Mouse (Mus musculus) heart, embryonic 16.5 days (tissue): ENCODE measurements around the gene Emcn. TPM values are rescaled to one million over a fixed set of nuclear protein-coding genes. Genes with fewer than 3 reads are reported as not detected.
A peak's percentile ranks its signal among the peaks of the same experiment; 100 is the strongest.

Source experiments
- ATAC-seq: fragments of 200-750 bp; cut with Nextera tagmentation; replicated peaks from 2 replicates; pipeline ENCODE4 v1.8.0; 2017; ENCODE audit warnings: moderate number of reproducible peaks; ENCODE audit not compliant: insufficient read depth, low FRiP score; ENCODE audit errors: extremely low read depth
- H3K27ac ChIP-seq: fragments of 300-500 bp; sonication (generic); 2 replicates; pipeline ENCODE4 v1.5.1; 2014; ENCODE audit warnings: mild to moderate bottlenecking, low read length, control low read depth, moderate library complexity
- H3K27me3 ChIP-seq: fragments of 300-500 bp; sonication (generic); 2 replicates; pipeline ENCODE4 v1.6.1; 2014; ENCODE audit warnings: low read length, mixed read lengths; ENCODE audit not compliant: control insufficient read depth, insufficient read depth
- H3K36me3 ChIP-seq: fragments of 300-500 bp; sonication (generic); 2 replicates; pipeline ENCODE4 v1.6.1; 2014; ENCODE audit not compliant: control insufficient read depth, insufficient read depth
- H3K4me1 ChIP-seq: fragments of 300-500 bp; sonication (generic); 2 replicates; pipeline ENCODE4 v1.6.1; 2014; ENCODE audit warnings: low read length, mixed read lengths; ENCODE audit not compliant: control insufficient read depth, insufficient read depth
- H3K4me2 ChIP-seq: fragments of 300-500 bp; sonication (generic); 2 replicates; pipeline ENCODE4 v1.6.1; 2014; ENCODE audit warnings: low read depth, mild to moderate bottlenecking, control low read depth, low read length
- H3K4me3 ChIP-seq: fragments of 300-500 bp; sonication (generic); 2 replicates; pipeline ENCODE4 v1.5.1; 2014; ENCODE audit warnings: mild to moderate bottlenecking, control low read depth, low read length
- H3K9ac ChIP-seq: fragments of 300-500 bp; sonication (generic); 2 replicates; pipeline ENCODE4 v1.6.1; 2014; ENCODE audit warnings: low read length, control low read depth
- H3K9me3 ChIP-seq: fragments of 300-500 bp; sonication (generic); replicated peaks from 2 replicates; pipeline ENCODE4 v1.6.1; 2016; ENCODE audit warnings: low read length; ENCODE audit not compliant: control insufficient read depth
- WGBS: fragments of 180-500 bp; shearing (Covaris S2); extraction: QIAGEN DNeasy Blood & Tissue Kit; methylation state at CpG from one replicate; pipeline ENCODE4 v1.1.7; 2014; 5-methylcytosine and 5-hydroxymethylcytosine counted together
- polyA plus RNA-seq: library from polyadenylated mRNA; unstranded; fragments of >200 nt; fragmentation: Nextera tagmentation; extraction: Ambion mirVana; gene quantifications from 2 replicates; pipeline ENCODE4 v1.2.1, GENCODE M21; 2015

Emcn gene
- polyA plus RNA-seq, result 63.2 and 63.8 TPM in 2 replicates

- Histone ChIP-seq H3K36me3 (no peaks in the 10 kb centered on the region), H3K9me3 (no peaks in the 10 kb centered on the region), H3K4me2 (peak within 1 kb of the TSS; percentile 12; the same call in 1 of the 2 replicates), H3K4me1 (no peaks in the 10 kb centered on the region), H3K9ac (peak within 1 kb of the TSS; percentile 57), H3K27me3 (no peaks in the 10 kb centered on the region), H3K4me3 (peak within 1 kb of the TSS; percentile 45), H3K27ac (peak within 1 kb of the TSS; percentile 84)
- peak; percentile 37; the same call in 1 of the 2 replicates for ATAC-seq
- 31% methylated on average over 8 of the region's 8 CpGs for WGBS
Observed at GRCm38 (mm10) chr3:137340938-137341337, at the start of gene Emcn. Emcn (plus strand) TSS chr3:137341067.

DNA sequence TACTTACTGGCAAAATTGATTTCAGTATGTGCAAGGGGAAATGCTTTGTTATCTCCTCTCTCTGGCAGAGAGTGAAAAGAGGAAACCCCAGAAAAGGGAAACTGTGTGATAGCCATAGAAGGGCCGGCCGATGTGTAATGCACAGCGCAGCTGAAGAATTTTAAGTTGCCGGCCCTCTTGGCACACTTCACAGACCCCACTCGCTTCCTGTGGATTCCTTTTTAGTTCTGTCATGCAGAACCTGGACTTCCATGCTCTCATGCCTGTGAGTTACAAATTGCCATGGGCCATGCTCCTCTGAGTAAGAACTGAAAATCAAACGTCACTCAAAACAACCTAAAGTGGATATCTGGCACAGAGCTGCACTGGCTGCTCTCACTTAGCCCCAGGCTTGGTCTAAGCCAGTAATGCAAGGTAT lies 47.7 kb upstream of the Emcn start:
- ATAC-seq, result peak; percentile 94
- no peaks in the 10 kb centered on the region for H3K36me3 ChIP-seq
- no peaks in the 10 kb centered on the region for H3K9me3 ChIP-seq
- peak overlapping the region; percentile 40 for H3K4me2 ChIP-seq
- H3K4me1 ChIP-seq, result peaks cover 3% of the 10 kb centered on the region
- H3K9ac ChIP-seq, result no peak overlapping the region
- 4% methylated on average over 6 of the region's 6 CpGs for WGBS
- H3K27me3 ChIP-seq, result no peaks in the 10 kb centered on the region
- peak overlapping the region; percentile 17 for H3K27ac ChIP-seq
- peak overlapping the region; percentile 17 for H3K4me3 ChIP-seq

GRCm38 (mm10) chr3:137298230-137298629 lies 42.6 kb upstream of the Emcn start:
- Histone ChIP-seq H3K36me3 (no peaks in the 10 kb centered on the region), H3K4me1 (peaks cover 3% of the 10 kb centered on the region), H3K9ac (no peak overlapping the region), H3K4me3 (no peak overlapping the region), H3K27me3 (no peaks in the 10 kb centered on the region), H3K27ac (no peak overlapping the region), H3K4me2 (no peak overlapping the region), H3K9me3 (no peaks in the 10 kb centered on the region)
- ATAC-seq, result no peak
- 73% methylated on average over 2 of the region's 2 CpGs for WGBS

GRCm38 (mm10) chr3:137300210-137300609 lies 40.7 kb upstream of the Emcn start:
- Histone ChIP-seq H3K9me3 (no peaks in the 10 kb centered on the region), H3K27me3 (no peaks in the 10 kb centered on the region), H3K4me2 (no peak overlapping the region), H3K36me3 (no peaks in the 10 kb centered on the region), H3K4me3 (no peak overlapping the region), H3K9ac (no peak overlapping the region), H3K27ac (no peak overlapping the region), H3K4me1 (no peaks in the 10 kb centered on the region)
- WGBS, result 79% methylated on average over 3 of the region's 3 CpGs
- ATAC-seq, result no peak

GRCm38 (mm10) chr3:137301195-137301594 lies 39.7 kb upstream of the Emcn start:
- Histone ChIP-seq H3K36me3 (no peaks in the 10 kb centered on the region), H3K27ac (no peak overlapping the region), H3K4me1 (no peaks in the 10 kb centered on the region), H3K4me3 (no peak overlapping the region), H3K27me3 (no peaks in the 10 kb centered on the region), H3K9me3 (no peaks in the 10 kb centered on the region), H3K4me2 (no peak overlapping the region), H3K9ac (no peak overlapping the region)
- ATAC-seq, result no peak

DNA sequence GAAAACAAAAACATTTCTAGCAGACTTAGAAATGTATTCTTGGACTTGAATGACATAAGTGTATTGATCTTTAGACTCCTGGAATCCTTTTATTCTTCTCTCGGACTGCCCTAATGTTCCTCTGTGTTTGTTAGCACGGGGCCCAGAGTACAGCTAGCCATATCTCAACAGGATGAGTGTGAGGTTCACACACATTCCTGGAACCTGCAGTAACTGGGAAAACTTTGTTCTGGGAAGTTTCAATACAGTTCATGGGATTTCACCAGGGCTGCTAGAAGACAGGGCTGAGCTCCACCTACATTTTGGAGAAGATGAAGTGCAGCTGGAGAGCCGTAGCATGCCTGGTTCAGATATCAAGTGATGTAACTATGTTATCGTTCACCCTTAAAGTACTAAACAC lies 38.1 kb upstream of the Emcn start:
- H3K9ac ChIP-seq, result no peak overlapping the region
- H3K36me3 ChIP-seq, result no peaks in the 10 kb centered on the region
- peak; percentile 67 for ATAC-seq
- H3K27ac ChIP-seq, result no peak overlapping the region; the same call in 1 of the 2 replicates
- H3K4me3 ChIP-seq, result no peak overlapping the region
- WGBS, result 51% methylated on average over 4 of the region's 4 CpGs
- H3K4me2 ChIP-seq, result no peak overlapping the region
- H3K9me3 ChIP-seq, result no peaks in the 10 kb centered on the region
- H3K27me3 ChIP-seq, result no peaks in the 10 kb centered on the region
- H3K4me1 ChIP-seq, result no peaks in the 10 kb centered on the region

GRCm38 (mm10) chr3:137309959-137310358 lies 30.9 kb upstream of the Emcn start:
- no peaks in the 10 kb centered on the region for H3K27me3 ChIP-seq
- no peaks in the 10 kb centered on the region for H3K36me3 ChIP-seq
- H3K9me3 ChIP-seq, result no peaks in the 10 kb centered on the region
- ATAC-seq, result no peak
- no peak overlapping the region for H3K4me2 ChIP-seq
- no peak overlapping the region for H3K4me3 ChIP-seq
- H3K27ac ChIP-seq, result no peak overlapping the region
- H3K4me1 ChIP-seq, result no peaks in the 10 kb centered on the region
- no peak overlapping the region for H3K9ac ChIP-seq

GRCm38 (mm10) chr3:137312540-137312939 lies 28.3 kb upstream of the Emcn start:
- Histone ChIP-seq H3K36me3 (no peaks in the 10 kb centered on the region), H3K9me3 (no peaks in the 10 kb centered on the region), H3K4me1 (no peaks in the 10 kb centered on the region), H3K27ac (no peak overlapping the region), H3K9ac (no peak overlapping the region), H3K4me2 (no peak overlapping the region), H3K27me3 (no peaks in the 10 kb centered on the region), H3K4me3 (no peak overlapping the region)
- WGBS, result 69% methylated on average over 3 of the region's 3 CpGs
- no peak for ATAC-seq

- ATAC-seq, result no peak
- no peaks in the 10 kb centered on the region for H3K9me3 ChIP-seq
- H3K9ac ChIP-seq, result no peak overlapping the region
- H3K36me3 ChIP-seq, result no peaks in the 10 kb centered on the region
- no peaks in the 10 kb centered on the region for H3K4me1 ChIP-seq
- no peaks in the 10 kb centered on the region for H3K27me3 ChIP-seq
- WGBS, result 90% methylated on average over 2 of the region's 2 CpGs
- no peak overlapping the region for H3K4me2 ChIP-seq
- H3K27ac ChIP-seq, result no peak overlapping the region
- H3K4me3 ChIP-seq, result no peak overlapping the region
Observed at GRCm38 (mm10) chr3:137313775-137314362, 27.0 kb upstream of the Emcn start.
